Mouse (Mus musculus) stomach, embryonic 16.5 days (tissue): Measurements from ENCODE around the gene Ikbip. TPM values are rescaled to one million over a fixed set of nuclear protein-coding genes. Genes with fewer than 3 reads are reported as not detected.
A peak's percentile ranks its signal among the peaks of the same experiment; 100 is the strongest.

Experiments
- ATAC-seq: fragments of 200-750 bp; cut with Nextera tagmentation; 2 replicates; pipeline ENCODE4 v1.8.0; 2017; ENCODE audit warnings: moderate number of reproducible peaks, moderate TSS enrichment; ENCODE audit not compliant: insufficient read depth, low FRiP score
- H3K27ac ChIP-seq: fragments of 300-500 bp; sonication (generic); 2 replicates; pipeline ENCODE4 v1.5.1; 2014; ENCODE audit warnings: low read length
- H3K27me3 ChIP-seq: fragments of 300-500 bp; sonication (generic); 2 replicates; pipeline ENCODE4 v1.6.1; 2014; ENCODE audit warnings: low read length, control low read depth, mixed read lengths; ENCODE audit not compliant: control insufficient read depth, insufficient read depth
- H3K36me3 ChIP-seq: fragments of 300-500 bp; sonication (generic); 2 replicates; pipeline ENCODE4 v1.6.1; 2014; ENCODE audit warnings: low read length; ENCODE audit not compliant: control insufficient read depth, insufficient read depth
- H3K4me1 ChIP-seq: fragments of 300-500 bp; sonication (generic); 2 replicates; pipeline ENCODE4 v1.6.1; 2014; ENCODE audit warnings: low read length, control low read depth, mixed read lengths; ENCODE audit not compliant: control insufficient read depth, insufficient read depth
- H3K4me2 ChIP-seq: fragments of 300-500 bp; sonication (generic); 2 replicates; pipeline ENCODE4 v1.6.1; 2014; ENCODE audit warnings: low read depth, low read length, mixed read lengths
- H3K4me3 ChIP-seq: fragments of 300-500 bp; sonication (generic); replicated peaks from 2 replicates; pipeline ENCODE4 v1.5.1; 2014; ENCODE audit warnings: mild to moderate bottlenecking, low read length
- H3K9ac ChIP-seq: fragments of 300-500 bp; sonication (generic); 2 replicates; pipeline ENCODE4 v1.6.1; 2014; ENCODE audit warnings: low read length
- H3K9me3 ChIP-seq: fragments of 300-500 bp; sonication (generic); replicated peaks from 2 replicates; pipeline ENCODE4 v1.6.1; 2016; ENCODE audit warnings: low read length, control low read depth; ENCODE audit not compliant: control insufficient read depth
- WGBS: fragments of 180-500 bp; shearing (Covaris S2); extraction: QIAGEN DNeasy Blood & Tissue Kit; methylation state at CpG from one replicate; pipeline ENCODE4 v1.1.7; 2014; 5-methylcytosine and 5-hydroxymethylcytosine counted together
- polyA plus RNA-seq: library from polyadenylated mRNA; unstranded; fragments of >200 nt; fragmentation: Nextera tagmentation; extraction: Ambion mirVana; gene quantifications from 2 replicates; pipeline ENCODE4 v1.2.1, GENCODE M21; 2015

Gene Ikbip
- polyA plus RNA-seq, 1 experiment from 2014 or later: 41.8 TPM

DNA sequence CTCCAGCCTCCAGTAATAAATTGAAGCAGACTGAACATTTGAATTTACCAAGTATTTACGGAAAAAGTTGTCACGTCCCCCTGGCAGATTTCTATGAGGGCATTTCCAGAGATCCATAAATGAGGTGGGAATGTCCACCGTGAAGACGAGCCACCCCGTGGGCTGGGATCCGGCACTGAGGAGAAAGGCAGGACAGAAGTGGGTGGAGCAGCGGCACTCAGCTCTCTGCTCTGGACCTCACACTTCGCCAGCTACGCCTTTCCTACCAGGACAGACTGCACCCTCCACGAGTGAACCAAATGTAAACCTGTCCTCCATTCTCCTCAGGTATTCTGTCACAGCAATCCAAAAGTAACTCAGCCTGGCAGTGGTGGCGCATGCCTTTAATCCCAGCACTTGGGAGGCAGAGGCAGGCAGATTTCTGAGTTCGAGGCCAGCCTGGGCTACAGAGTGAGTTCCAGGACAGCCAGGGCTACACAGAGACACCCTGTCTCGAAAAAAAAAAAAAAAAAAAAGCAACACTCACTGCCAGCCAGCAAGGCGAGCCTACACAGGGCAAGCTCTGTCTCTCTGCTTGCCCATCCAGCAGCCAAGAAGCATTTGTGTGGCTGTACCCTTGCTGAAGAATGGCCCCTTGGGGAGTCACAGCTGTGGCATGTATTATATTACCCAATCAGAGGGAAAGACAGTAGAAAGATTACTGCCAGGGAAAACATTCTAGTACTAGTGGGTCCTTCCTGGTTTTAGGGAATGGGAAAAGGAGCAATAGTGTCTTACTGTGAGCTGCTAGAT is 20.3 kb downstream of the Ikbip start:
- Histone ChIP-seq H3K27me3 (no peaks in the 10 kb centered on the region), H3K36me3 (peaks cover 5% of the 10 kb centered on the region), H3K9me3 (peaks cover 3% of the 10 kb centered on the region; the same call in 1 of the 2 replicates), H3K27ac (no peak overlapping the region), H3K4me1 (no peaks in the 10 kb centered on the region), H3K4me2 (no peak overlapping the region), H3K4me3 (no peak overlapping the region), H3K9ac (no peak overlapping the region)
- ATAC-seq: no peak
- 92% methylated on average over 14 of the region's 14 CpGs for WGBS

DNA sequence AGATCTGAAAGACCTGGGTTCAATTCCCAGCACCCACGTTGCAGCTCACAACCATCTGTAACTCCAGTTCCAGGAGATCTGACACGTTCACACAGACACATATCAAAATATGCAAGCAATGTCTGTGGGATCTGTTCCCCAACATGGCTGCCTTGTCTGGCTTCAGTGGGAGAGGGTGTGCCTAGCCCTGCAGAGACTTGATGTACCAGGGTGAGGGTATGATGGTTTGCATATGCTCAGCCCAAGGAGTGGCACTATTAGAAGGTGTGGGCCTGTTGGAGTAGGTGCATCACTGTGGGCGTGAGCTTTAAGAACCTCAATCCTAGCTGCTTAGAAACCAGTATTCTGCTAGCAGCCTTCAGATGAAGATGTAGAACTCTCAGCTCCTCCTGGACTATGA is 23.2 kb downstream of the Ikbip start:
- H3K27me3 ChIP-seq: no peaks in the 10 kb centered on the region
- peaks cover 5% of the 10 kb centered on the region for H3K36me3 ChIP-seq
- no peaks in the 10 kb centered on the region for H3K4me1 ChIP-seq
- H3K4me2 ChIP-seq: no peak overlapping the region
- peaks cover 3% of the 10 kb centered on the region; the same call in 1 of the 2 replicates for H3K9me3 ChIP-seq
- H3K4me3 ChIP-seq: no peak overlapping the region
- no peak overlapping the region for H3K27ac ChIP-seq
- no peak for ATAC-seq
- H3K9ac ChIP-seq: no peak overlapping the region
- WGBS: 78% methylated on average over 3 of the region's 3 CpGs

DNA sequence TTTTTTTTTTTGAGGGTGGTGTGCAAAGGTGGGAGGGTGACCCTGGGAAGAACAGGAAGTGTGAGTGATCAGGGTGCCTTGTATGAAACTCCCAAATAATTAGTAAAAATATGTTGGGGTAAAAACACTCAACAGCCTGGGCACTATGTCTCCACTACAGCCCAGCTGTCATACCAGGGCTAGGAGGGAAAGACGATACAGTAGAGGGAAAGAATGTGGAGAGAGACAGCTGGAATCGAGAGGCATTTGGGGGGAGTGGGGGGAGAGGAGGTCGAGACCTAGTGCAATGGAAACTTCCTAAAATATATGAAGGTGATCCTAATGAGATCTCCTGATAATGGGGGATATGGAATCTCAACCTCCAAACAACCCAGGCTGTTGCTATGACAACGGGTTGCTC is 27.1 kb downstream of the Ikbip start:
- WGBS: 62% methylated on average over 4 of the region's 4 CpGs
- peaks cover 19% of the 10 kb centered on the region for H3K36me3 ChIP-seq

DNA sequence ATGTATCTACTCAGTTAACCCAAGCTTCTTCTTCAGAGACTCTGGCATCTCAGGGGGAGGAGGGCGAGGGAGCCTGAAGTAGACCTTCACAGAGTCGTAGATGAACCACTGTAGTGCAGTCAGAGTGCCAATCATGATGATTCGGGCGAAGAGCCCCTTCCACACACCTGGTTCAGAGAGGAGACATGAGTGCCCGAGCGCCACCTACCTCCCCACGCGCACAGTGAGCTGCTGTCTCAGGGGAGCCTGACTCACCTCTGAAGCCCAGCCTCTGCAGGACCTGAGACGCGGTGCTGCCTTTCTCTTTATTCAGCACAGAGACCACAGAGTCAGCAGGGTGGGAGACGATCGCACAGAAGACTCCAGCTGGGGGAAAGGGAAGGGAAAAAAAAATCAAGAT is 34.2 kb downstream of the Ikbip start:
- H3K4me1 ChIP-seq: peaks cover 3% of the 10 kb centered on the region
- no peaks in the 10 kb centered on the region for H3K27me3 ChIP-seq
- no peak overlapping the region for H3K27ac ChIP-seq
- no peak overlapping the region for H3K4me3 ChIP-seq
- no peak for ATAC-seq
- H3K4me2 ChIP-seq: no peak overlapping the region
- WGBS: 93% methylated on average over 12 of the region's 12 CpGs
- no peak overlapping the region for H3K9ac ChIP-seq
- H3K9me3 ChIP-seq: 0 out of 2 replicates have a peak, but pooled peaks cover 3% of the 10 kb centered on the region
- H3K36me3 ChIP-seq: peaks cover 74% of the 10 kb centered on the region

More for the DNA sequence above, 27.1 kb downstream of the Ikbip start:
- H3K27ac ChIP-seq: no peak overlapping the region
- H3K27me3 ChIP-seq: no peaks in the 10 kb centered on the region
- 0 out of 2 replicates have a peak, but pooled peaks cover 3% of the 10 kb centered on the region for H3K9me3 ChIP-seq
- ATAC-seq: no peak
- H3K4me1 ChIP-seq: no peaks in the 10 kb centered on the region
- no peak overlapping the region for H3K4me2 ChIP-seq
- no peak overlapping the region for H3K9ac ChIP-seq
- no peak overlapping the region for H3K4me3 ChIP-seq

DNA sequence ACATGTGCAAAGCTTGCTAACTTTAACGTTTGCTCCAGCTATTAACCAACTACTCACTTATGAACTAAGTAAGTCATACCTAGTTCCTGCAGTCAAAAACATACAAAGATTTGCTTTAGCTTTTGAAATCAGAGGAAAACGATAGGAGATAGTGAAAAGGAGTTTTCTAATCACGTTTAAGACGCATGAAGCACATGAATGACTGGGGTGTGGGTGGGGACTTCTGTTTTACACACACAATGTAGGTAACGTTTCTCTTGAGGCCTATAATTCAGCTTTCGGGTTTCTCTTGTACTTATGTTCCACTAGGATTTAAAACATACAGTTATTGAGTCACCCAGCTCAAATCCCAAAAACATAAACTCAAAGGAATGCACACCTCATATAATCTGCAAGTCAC is 39.9 kb downstream of the Ikbip start:
- H3K4me2 ChIP-seq: peak overlapping the region; percentile 84
- peak overlapping the region; percentile 83 for H3K4me3 ChIP-seq
- WGBS: 22% methylated on average over 6 of the region's 6 CpGs
- H3K9me3 ChIP-seq: no peaks in the 10 kb centered on the region
- ATAC-seq: no peak
- H3K9ac ChIP-seq: peak overlapping the region; percentile 99
- H3K27ac ChIP-seq: no peak overlapping the region
- H3K36me3 ChIP-seq: peaks cover 35% of the 10 kb centered on the region
- H3K27me3 ChIP-seq: no peaks in the 10 kb centered on the region
- peaks cover 12% of the 10 kb centered on the region for H3K4me1 ChIP-seq

DNA sequence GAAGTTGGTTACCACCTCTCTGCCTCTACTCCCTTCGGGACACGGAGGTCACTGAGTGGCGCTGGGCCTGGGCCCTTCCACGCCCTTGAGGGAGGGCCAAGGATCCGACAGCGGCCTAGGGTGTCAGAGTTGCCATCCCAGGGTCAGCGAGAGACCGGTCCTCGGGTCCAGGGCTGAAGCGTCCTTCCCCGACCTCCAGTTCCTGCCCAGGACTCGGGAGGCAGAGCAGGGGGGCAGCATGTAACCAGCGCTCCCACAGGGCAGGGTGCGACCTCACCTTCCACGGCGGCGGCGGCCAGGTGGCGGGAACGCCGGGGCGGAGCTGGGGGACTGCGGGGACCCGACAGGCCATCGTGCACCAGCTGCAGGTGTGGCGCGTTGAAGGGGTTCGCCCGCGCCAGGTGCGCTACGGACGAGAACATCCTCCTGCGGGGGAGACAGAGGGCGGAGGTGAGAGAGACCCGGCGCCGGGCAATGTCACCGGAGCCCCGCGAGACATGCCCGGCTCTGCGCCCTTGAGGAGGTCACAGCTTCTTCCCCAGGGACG is 40.6 kb downstream of the Ikbip start:
- peak; percentile 51 for ATAC-seq
- Histone ChIP-seq H3K4me1 (peaks cover 12% of the 10 kb centered on the region), H3K9me3 (no peaks in the 10 kb centered on the region), H3K36me3 (peaks cover 28% of the 10 kb centered on the region), H3K9ac (peak overlapping the region; percentile 99), H3K27ac (peak overlapping the region; percentile 92), H3K4me2 (peak overlapping the region; percentile 84), H3K27me3 (no peaks in the 10 kb centered on the region), H3K4me3 (peak overlapping the region; percentile 83)
- whole genome bisulfite sequencing: under 1% methylated on average over 44 of the region's 44 CpGs

DNA sequence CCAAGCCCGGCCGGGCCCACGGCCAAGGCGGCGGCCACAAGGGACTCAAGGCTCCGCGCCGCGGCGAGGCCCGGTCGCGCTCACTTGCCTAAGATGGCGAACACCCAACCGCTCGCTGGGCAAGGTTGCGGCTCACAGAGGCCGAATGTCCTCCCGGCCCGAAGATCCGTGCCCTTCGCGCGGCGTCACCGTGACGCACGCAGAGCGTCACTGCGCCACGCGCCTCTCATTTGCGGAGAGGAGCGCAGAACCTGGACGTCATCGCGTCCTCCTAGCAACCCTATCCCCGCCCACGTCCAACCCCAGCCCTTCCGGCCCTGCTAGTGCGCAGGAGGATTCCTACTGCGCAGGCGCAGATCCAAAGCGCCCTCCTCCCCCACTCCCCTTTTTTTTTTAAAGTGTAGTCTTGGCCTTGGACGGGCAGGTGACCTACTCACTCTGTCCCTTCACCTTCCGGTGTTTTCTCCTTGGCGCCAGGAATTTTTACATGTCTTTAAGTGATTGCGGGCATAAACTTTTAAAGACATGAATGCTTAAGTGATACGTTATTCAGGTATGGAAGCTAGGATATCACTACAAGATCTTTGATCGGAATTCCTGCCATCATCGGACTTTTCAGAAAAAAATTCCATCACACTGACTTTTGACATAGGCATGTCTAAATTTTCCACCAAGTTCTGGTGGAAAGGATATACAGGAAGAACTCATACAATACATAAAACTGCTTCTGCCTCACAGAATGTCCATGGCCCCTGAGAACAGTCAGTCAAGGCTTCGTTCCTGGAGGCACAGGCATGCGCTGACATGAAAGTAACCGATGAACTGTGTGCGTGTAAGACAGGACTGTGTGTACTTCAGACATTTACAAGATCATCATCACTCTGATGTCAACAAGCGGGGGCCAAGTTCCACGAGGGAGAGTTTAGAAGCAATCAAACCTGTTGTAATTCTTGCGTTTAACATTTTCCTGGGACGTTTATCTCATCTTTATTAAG is 41.4 kb downstream of the Ikbip start, which contains the start of gene Slc25a3:
TSS of gene Slc25a3 (minus strand) at position 232 of the 995 bp plus-strand sequence.
- Histone ChIP-seq H3K4me3 (peak within 1 kb of the TSS; percentile 83), H3K9me3 (no peaks in the 10 kb centered on the region), H3K9ac (peak within 1 kb of the TSS; percentile 99), H3K27ac (peak within 1 kb of the TSS; percentile 92), H3K27me3 (no peaks in the 10 kb centered on the region), H3K4me1 (peaks cover 12% of the 10 kb centered on the region), H3K36me3 (peaks cover 22% of the 10 kb centered on the region; the same call in 1 of the 2 replicates), H3K4me2 (peak within 1 kb of the TSS; percentile 84)
- ATAC-seq: peak; percentile 100
- WGBS: 8% methylated on average over 59 of the region's 59 CpGs

DNA sequence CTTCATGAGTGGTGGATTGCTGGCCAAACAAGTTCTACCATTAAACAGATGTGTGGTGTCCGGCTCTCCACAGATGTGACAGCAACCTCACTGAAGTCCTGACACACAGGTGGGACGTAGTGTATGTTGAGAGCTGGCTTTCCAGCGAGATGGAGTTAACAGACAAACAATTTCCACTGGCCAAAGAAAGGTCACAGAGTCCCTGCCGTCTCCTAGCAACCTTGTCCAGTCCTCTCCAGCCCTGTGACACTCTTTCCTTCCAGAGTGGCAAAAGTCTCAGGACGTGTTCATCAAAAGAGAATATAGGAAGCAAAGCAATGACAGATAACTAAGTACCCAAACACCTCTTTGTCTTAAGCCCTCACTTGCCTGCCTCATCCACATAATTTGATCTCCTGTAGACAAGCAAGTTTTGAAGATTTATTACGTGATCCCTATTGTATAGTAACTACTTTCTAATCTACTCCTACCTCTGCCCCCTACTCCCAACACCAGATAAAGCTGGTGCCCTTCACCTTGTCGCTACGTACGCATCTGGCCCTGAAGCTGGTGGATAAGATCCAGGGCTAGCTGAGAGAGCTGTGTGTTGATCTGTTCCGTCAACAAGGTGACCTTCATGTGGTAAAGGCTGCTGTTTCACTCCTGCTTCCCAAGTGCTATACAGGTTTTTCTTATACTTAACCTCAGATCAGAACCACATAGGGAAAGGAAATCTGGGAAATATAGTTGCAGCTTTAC is 44.0 kb downstream of the Ikbip start:
- WGBS: 56% methylated on average over 10 of the region's 10 CpGs
- no peak overlapping the region for H3K4me3 ChIP-seq
- H3K27ac ChIP-seq: no peak overlapping the region
- H3K9ac ChIP-seq: no peak overlapping the region
- H3K9me3 ChIP-seq: no peaks in the 10 kb centered on the region
- H3K27me3 ChIP-seq: no peaks in the 10 kb centered on the region
- no peak for ATAC-seq
- peaks cover 4% of the 10 kb centered on the region; the same call in 1 of the 2 replicates for H3K36me3 ChIP-seq
- no peak overlapping the region for H3K4me2 ChIP-seq
- H3K4me1 ChIP-seq: peaks cover 11% of the 10 kb centered on the region
